Mouse (Mus musculus): Measurements from ENCODE around the gene Sys1.

- no peak for TF ChIP-seq CTCF (conservative IDR thresholded peaks at IDR 0.05; ENCODE audit: insufficient read depth, insufficient read length, low read depth, low read length)
- TF ChIP-seq POLR2A (IDR thresholded peaks at IDR 0.05; ENCODE audit: low read depth, low read length), result no peak
Observed at GRCm38 (mm10) chr2:164454846-164455245, 1.9 kb upstream of the Sys1 start.
